Mouse (Mus musculus): ENCODE results near the gene Clec11a.

DNA sequence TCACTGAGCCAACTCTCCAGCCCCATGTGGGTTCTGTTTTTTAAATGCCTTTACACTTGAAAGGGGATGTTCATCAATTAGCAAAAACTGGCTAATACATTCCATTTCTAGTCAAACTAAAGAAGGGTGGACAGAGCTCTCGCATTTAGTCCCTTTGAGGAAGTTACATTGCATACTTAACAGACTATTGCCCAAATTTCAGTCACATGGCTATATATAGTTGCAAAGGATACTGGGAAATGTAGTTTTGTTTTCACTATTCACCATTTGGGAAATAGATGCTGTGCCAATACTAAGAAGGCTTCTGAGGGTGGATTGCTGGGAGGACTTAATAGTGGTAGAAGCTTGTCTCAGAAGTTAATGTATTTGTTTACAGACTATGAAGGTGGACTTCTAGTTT, 25.7 kb downstream of the Clec11a start:
- TF ChIP-seq CTCF (IDR thresholded peaks at IDR 0.05): no peak
- no peak for TF ChIP-seq EP300 (IDR thresholded peaks at IDR 0.05)
